Mouse (Mus musculus): ENCODE results near the gene Pabpn1l. TPM values are rescaled to one million over a fixed set of nuclear protein-coding genes. Genes with fewer than 3 reads are reported as not detected.

The Pabpn1l gene
- total RNA-seq, 1 experiment = not detected

DNA sequence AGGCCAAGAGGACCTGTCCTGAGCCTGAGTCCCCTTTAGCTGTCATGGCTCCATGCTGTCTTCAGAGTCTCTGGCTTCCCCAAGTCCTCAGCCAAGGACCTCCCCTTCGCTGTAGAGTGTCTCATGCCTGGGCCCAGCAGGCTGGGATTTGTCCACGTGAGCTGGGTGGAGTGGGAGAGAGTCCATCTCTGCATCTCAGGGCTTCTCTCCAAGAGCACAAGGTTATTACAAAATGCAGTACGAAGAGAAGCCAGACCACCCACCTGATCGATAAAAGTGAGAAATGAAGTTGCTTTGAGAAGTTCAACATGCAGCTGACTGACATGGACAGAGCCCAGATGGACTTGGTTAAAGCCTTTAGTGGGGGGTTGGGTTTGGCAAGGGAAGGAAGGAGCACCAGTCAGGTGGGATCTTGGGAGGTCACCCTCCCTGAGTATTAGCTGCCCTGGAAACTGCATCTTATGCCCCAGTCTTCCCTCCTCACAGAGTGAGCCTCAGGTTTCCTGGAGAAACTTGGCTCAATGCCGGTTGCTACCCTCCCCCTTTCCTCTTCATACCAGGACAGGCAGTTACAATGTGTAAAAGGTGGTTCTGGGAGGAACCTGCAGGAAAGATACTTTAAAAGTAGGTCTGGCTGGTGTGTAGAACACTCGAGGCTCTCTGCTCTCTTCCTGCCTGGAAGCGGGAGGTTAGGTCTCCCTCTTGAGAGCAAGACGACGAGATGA, 6.2 kb downstream of the Pabpn1l start:
- no peaks in the 10 kb centered on the region for H3K36me3 ChIP-seq (ENCODE audit: control insufficient read depth, insufficient read depth, low read length, poor library complexity, severe bottlenecking)
- in situ Hi-C loops (cut with MboI; ENCODE audit: low sequenced_read_pairs in 2 of 2, unreplicated experiment in 2 of 2) = loop anchor here in 1 of 2 experiments (10.0 kb wide), 1 partner anchor 208 kb away; no protein-coding TSS in a partner anchor
- no peaks in the 10 kb centered on the region for H3K9me3 ChIP-seq (ENCODE audit: control insufficient read depth, insufficient read depth, low read depth, low read length)
- H3K4me1 ChIP-seq (ENCODE audit: control insufficient read depth in 2 of 2, insufficient read depth in 2 of 2, low read length in 2 of 2, poor library complexity in 1 of 2) = no peaks in the 10 kb centered on the region
- H3K9ac ChIP-seq (ENCODE audit: insufficient read depth, low read depth, low read length, poor library complexity, severe bottlenecking) = no peak overlapping the region
- H3K27ac ChIP-seq (ENCODE audit: insufficient read depth, low read depth, low read length, poor library complexity, severe bottlenecking) = no peak overlapping the region
- DNase-seq (ENCODE audit: low read depth, low spot score) = no peak
- no peak for TF ChIP-seq ZC3H11A (IDR thresholded peaks at IDR 0.05; ENCODE audit: borderline replicate concordance, low read depth, low read length)
- no peak for TF ChIP-seq ZNF384 (IDR thresholded peaks at IDR 0.05; ENCODE audit: low read depth, low read length)
- TF ChIP-seq CHD2 (IDR thresholded peaks at IDR 0.05; ENCODE audit: low read depth, low read length) = no peak
- no peak for TF ChIP-seq HCFC1 (IDR thresholded peaks at IDR 0.05; ENCODE audit: borderline replicate concordance, insufficient read depth, low read length)
- H3K4me3 ChIP-seq (ENCODE audit: insufficient read depth in 1 of 2, low read depth in 1 of 2, low read length in 2 of 2, poor library complexity in 1 of 2, severe bottlenecking in 1 of 2) = no peak overlapping the region

DNA sequence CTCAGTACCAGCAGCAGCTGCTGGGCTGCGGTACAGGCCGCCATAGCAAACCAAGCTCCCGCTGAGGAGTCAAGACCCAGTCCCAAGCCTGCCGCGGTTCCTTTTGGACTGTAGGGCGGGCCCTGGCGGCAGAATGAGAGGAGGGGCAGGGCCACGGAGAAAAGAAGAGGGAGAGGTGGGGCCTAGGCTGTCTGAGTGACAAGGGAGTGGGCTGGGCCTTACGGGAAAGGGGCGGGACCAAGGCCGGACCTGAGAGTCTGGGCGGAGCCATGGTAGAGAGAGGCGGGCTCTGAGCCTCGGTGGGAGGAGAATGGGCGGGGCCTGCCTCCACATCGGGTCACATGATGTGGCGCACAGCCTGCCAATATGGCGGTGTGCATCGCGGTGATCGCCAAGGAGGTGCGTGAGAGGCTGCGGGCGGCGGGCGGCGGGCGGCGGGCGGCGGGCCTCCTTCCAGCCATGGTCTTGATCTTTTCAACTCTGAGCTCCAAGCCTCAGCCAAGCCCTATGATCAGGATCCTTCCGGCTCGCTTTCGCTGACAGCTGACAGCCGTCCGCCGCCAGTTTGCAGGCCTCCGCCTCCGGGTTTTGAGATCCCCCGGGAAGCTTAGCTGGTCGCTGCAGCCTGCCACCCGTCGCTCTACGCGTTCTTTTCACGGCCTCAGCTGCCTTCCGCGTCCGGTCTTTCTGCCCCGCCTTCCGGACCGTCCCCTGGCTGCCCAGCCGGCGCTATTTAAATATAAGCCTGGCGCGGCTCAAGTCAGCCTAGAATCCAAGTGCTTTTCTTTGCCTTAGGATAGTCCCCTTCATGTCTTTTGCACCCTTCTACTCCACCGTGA, 11.0 kb downstream of the Pabpn1l start, which contains the start of the genes Galns and Trappc2l:
Galns (minus strand) TSS at position 169 of the 839 bp plus-strand sequence.
Trappc2l (plus strand) TSS at position 346 of the 839 bp plus-strand sequence.
- H3K4me1 ChIP-seq (ENCODE audit: control insufficient read depth in 2 of 2, insufficient read depth in 2 of 2, low read length in 2 of 2, poor library complexity in 1 of 2) = no peaks in the 10 kb centered on the region
- no peaks in the 10 kb centered on the region for H3K36me3 ChIP-seq (ENCODE audit: control insufficient read depth, insufficient read depth, low read length, poor library complexity, severe bottlenecking)
- H3K4me3 ChIP-seq (ENCODE audit: insufficient read depth in 1 of 2, low read depth in 1 of 2, low read length in 2 of 2, poor library complexity in 1 of 2, severe bottlenecking in 1 of 2) = peak within 1 kb of the TSS; percentile 83 to 87
- in situ Hi-C loops (cut with MboI; ENCODE audit: low sequenced_read_pairs in 2 of 2, unreplicated experiment in 2 of 2) = loop anchor here in 1 of 2 experiments (10.0 kb wide), 1 partner anchor 213 kb away; no protein-coding TSS in a partner anchor
- peak within 1 kb of the TSS; percentile 81 for H3K9ac ChIP-seq (ENCODE audit: insufficient read depth, low read depth, low read length, poor library complexity, severe bottlenecking)
- H3K9me3 ChIP-seq (ENCODE audit: control insufficient read depth, insufficient read depth, low read depth, low read length) = no peaks in the 10 kb centered on the region
- no peak for TF ChIP-seq ZC3H11A (IDR thresholded peaks at IDR 0.05; ENCODE audit: borderline replicate concordance, low read depth, low read length)
- peak; percentile 96 for DNase-seq (ENCODE audit: low read depth, low spot score)
- H3K27ac ChIP-seq (ENCODE audit: insufficient read depth, low read depth, low read length, poor library complexity, severe bottlenecking) = no peak within 1 kb of the TSS

DNA sequence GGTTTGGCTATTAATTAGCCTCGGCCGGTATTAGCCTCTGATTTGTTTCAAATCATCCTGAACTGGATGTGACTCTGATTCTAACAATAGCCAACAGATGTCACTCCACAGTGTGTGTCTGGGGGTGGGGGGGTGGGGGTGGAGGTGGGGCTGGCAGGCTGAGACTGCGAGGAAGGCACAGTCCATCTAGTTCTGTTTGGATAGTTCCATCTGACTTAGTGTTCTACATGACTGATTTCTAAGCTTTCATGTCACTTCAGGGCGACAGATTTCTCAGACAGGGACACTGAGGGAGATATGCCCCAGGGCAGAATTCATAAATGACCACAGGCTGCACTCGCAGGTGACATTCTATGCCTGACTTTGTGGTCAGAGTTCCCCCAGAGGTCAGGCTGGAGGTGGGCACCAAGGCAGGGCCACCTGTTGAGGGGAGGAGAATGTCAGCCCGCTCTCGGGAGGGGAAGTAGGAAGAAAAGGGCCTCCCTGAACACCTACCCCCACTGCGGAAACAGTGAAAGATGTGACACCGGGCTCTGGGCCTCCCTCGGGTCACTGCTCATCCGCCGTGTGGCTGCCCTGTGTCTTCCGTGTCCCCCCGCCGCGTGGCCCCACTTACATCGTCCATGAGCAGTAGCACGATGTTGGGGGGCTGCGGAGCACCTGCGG, 11.8 kb downstream of the Pabpn1l start:
- in situ Hi-C loops (cut with MboI; ENCODE audit: low sequenced_read_pairs in 2 of 2, unreplicated experiment in 2 of 2) = loop anchor here in 1 of 2 experiments (10.0 kb wide), 1 partner anchor 214 kb away; no protein-coding TSS in a partner anchor
- H3K27ac ChIP-seq (ENCODE audit: insufficient read depth, low read depth, low read length, poor library complexity, severe bottlenecking) = no peak overlapping the region
- H3K9ac ChIP-seq (ENCODE audit: insufficient read depth, low read depth, low read length, poor library complexity, severe bottlenecking) = peak overlapping the region; percentile 81
- no peaks in the 10 kb centered on the region for H3K4me1 ChIP-seq (ENCODE audit: control insufficient read depth in 2 of 2, insufficient read depth in 2 of 2, low read length in 2 of 2, poor library complexity in 1 of 2)
- no peak for DNase-seq (ENCODE audit: low read depth, low spot score)
- no peaks in the 10 kb centered on the region for H3K9me3 ChIP-seq (ENCODE audit: control insufficient read depth, insufficient read depth, low read depth, low read length)
- H3K4me3 ChIP-seq (ENCODE audit: insufficient read depth in 1 of 2, low read depth in 1 of 2, low read length in 2 of 2, poor library complexity in 1 of 2, severe bottlenecking in 1 of 2) = peak overlapping the region; percentile 83 to 87
- TF ChIP-seq HCFC1 (IDR thresholded peaks at IDR 0.05; ENCODE audit: borderline replicate concordance, insufficient read depth, low read length) (no peak), MAFK (IDR thresholded peaks at IDR 0.05; ENCODE audit: insufficient read depth, low read depth, low read length) (no peak), ZNF384 (IDR thresholded peaks at IDR 0.05; ENCODE audit: low read depth, low read length) (no peak), CHD2 (IDR thresholded peaks at IDR 0.05; ENCODE audit: low read depth, low read length) (no peak), ZC3H11A (IDR thresholded peaks at IDR 0.05; ENCODE audit: borderline replicate concordance, low read depth, low read length) (no peak)
- no peaks in the 10 kb centered on the region for H3K36me3 ChIP-seq (ENCODE audit: control insufficient read depth, insufficient read depth, low read length, poor library complexity, severe bottlenecking)

DNA sequence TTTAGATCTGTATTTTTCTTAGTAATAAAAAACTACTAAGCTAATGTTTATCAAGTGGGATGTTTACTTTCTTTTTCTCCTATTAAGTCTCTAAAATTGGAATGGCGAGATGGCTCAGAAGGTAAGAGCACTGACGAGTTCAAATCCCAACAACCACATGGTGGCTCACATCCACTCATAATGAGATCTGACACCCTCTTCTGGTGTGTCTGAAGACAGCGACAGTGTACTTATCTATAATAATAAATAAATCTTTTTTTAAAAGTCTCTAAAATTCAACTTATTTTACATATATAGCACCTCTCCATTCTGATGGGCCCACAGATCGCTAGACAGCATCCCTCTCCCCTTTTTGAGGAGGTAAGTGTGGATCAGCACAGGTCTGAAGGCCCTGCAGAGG, 12.3 kb downstream of the Pabpn1l start:
- no peak for DNase-seq (ENCODE audit: low read depth, low spot score)
- Histone ChIP-seq H3K27ac (ENCODE audit: insufficient read depth, low read depth, low read length, poor library complexity, severe bottlenecking) (no peak overlapping the region), H3K36me3 (ENCODE audit: control insufficient read depth, insufficient read depth, low read length, poor library complexity, severe bottlenecking) (no peaks in the 10 kb centered on the region), H3K9ac (ENCODE audit: insufficient read depth, low read depth, low read length, poor library complexity, severe bottlenecking) (no peak overlapping the region), H3K4me3 (ENCODE audit: insufficient read depth in 1 of 2, low read depth in 1 of 2, low read length in 2 of 2, poor library complexity in 1 of 2, severe bottlenecking in 1 of 2) (no peak overlapping the region), H3K4me1 (ENCODE audit: control insufficient read depth in 2 of 2, insufficient read depth in 2 of 2, low read length in 2 of 2, poor library complexity in 1 of 2) (no peaks in the 10 kb centered on the region), H3K9me3 (ENCODE audit: control insufficient read depth, insufficient read depth, low read depth, low read length) (no peaks in the 10 kb centered on the region)
- in situ Hi-C loops (cut with MboI; ENCODE audit: low sequenced_read_pairs in 2 of 2, unreplicated experiment in 2 of 2) = loop anchor here in 1 of 2 experiments (10.0 kb wide), 1 partner anchor 215 kb away; no protein-coding TSS in a partner anchor
- TF ChIP-seq HCFC1 (IDR thresholded peaks at IDR 0.05; ENCODE audit: borderline replicate concordance, insufficient read depth, low read length) = no peak
- TF ChIP-seq MAFK (IDR thresholded peaks at IDR 0.05; ENCODE audit: insufficient read depth, low read depth, low read length) = no peak
- TF ChIP-seq ZNF384 (IDR thresholded peaks at IDR 0.05; ENCODE audit: low read depth, low read length) = no peak
- TF ChIP-seq ZC3H11A (IDR thresholded peaks at IDR 0.05; ENCODE audit: borderline replicate concordance, low read depth, low read length) = no peak
- TF ChIP-seq CHD2 (IDR thresholded peaks at IDR 0.05; ENCODE audit: low read depth, low read length) = no peak

Measured in ES-E14 (cell line).